Comparison of ENCODE assay signal across 21 mouse cellular contexts in genomic region chr10:87039800-87040199, GRCm38 (mm10). TPM values are rescaled to one million over a fixed set of nuclear protein-coding genes. Genes with fewer than 3 reads are reported as not detected.
"Had no signal": no experiment of that assay in that cellular context is flagged by ENCODE, and none has a peak within 500 bp of the region (broad histone marks: within the 10 kb centered on the region; RNA-seq: fewer than 3 reads in every experiment).

No protein-coding gene starts in this region.

- ATAC-seq: lung, postnatal 0 days; midbrain, embryonic 13.5 days; midbrain, embryonic 15.5 days had no signal

- H3K9me3 ChIP-seq: lung, embryonic 15.5 days; midbrain, embryonic 13.5 days; midbrain, embryonic 15.5 days; neural tube, embryonic 12.5 days; stomach, embryonic 15.5 days had no signal

- H3K4me1 ChIP-seq: lung, embryonic 15.5 days; megakaryocyte, embryonic 14.5 days had no signal

- DNase-seq: lung, adult 2 months; lung, postnatal 14 days; lung, postnatal 36 days; right cerebral cortex, postnatal 14 days; thymus, adult 2 months; thymus, postnatal 25 days; thymus, postnatal 4 days had no signal

- H3K4me3 ChIP-seq: lung, embryonic 15.5 days; megakaryocyte, embryonic 14.5 days; midbrain, embryonic 13.5 days; midbrain, embryonic 15.5 days; neural tube, embryonic 12.5 days; stomach, embryonic 15.5 days had no signal

- H3K9ac ChIP-seq: lung, embryonic 15.5 days; midbrain, embryonic 13.5 days; midbrain, embryonic 15.5 days; neural tube, embryonic 12.5 days; stomach, embryonic 15.5 days had no signal

- H3K36me3 ChIP-seq: lung, embryonic 15.5 days; midbrain, embryonic 13.5 days; midbrain, embryonic 15.5 days; neural tube, embryonic 12.5 days; stomach, embryonic 15.5 days had no signal

- H3K27ac ChIP-seq: lung, embryonic 15.5 days; macrophage; midbrain, embryonic 13.5 days; midbrain, embryonic 15.5 days; neural tube, embryonic 12.5 days; stomach, embryonic 15.5 days; stomach, postnatal 0 days had no signal

- H3K4me2 ChIP-seq: lung, embryonic 15.5 days; midbrain, embryonic 11.5 days; midbrain, embryonic 13.5 days; midbrain, embryonic 15.5 days; neural tube, embryonic 12.5 days; stomach, embryonic 15.5 days had no signal

- H3K27me3 ChIP-seq: lung, embryonic 15.5 days; midbrain, embryonic 13.5 days; midbrain, embryonic 15.5 days; neural tube, embryonic 12.5 days had no signal

RNA-seq across cellular contexts. Expression of gene 1700113H08Rik, which starts 18.0 kb away (rescaled TPM):
- total RNA-seq: megakaryocyte progenitor cell, adult 5-6 weeks; midbrain, postnatal 0 days; monocyte, adult 5-6 weeks; neutrophil, adult 5-6 weeks had no signal
- polyA plus RNA-seq: lung, adult 2 months; lung, embryonic 15.5 days; lung, postnatal 0 days; macrophage; midbrain, embryonic 15.5 days; stomach, postnatal 0 days had no signal

RNA-seq across cellular contexts. Expression of gene Stab2, which starts 32.0 kb away (rescaled TPM):
- total RNA-seq: megakaryocyte progenitor cell, adult 5-6 weeks; monocyte, adult 5-6 weeks; neutrophil, adult 5-6 weeks had no signal
